ENCODE assay signal across 24 mouse cellular contexts in genomic region chr2:156067916-156068315, GRCm38 (mm10). TPM values are rescaled to one million over a fixed set of nuclear protein-coding genes. Genes with fewer than 3 reads are reported as not detected.
DNase-seq lines count a peak whose midpoint lies in the region; ATAC-seq and TF ChIP-seq lines count a peak whose summit lies in the region.
"Had no signal": no experiment of that assay in that cellular context is flagged by ENCODE, and none has a peak within 500 bp of the region (broad histone marks: within the 10 kb centered on the region; RNA-seq: fewer than 3 reads in every experiment).

No protein-coding gene starts in this region.

- H3K27ac ChIP-seq in gastrocnemius, adult 2 months = no peak overlapping the region
- H3K27ac ChIP-seq: embryonic facial prominence, embryonic 12.5 days; heart, embryonic 10.5 days; hindbrain, embryonic 14.5 days; left cerebral cortex, adult 2 months; stomach, postnatal 0 days had no signal

- TF ChIP-seq CTCF in gastrocnemius, adult 2 months (IDR thresholded peaks at IDR 0.05) = no peak

- no peak overlapping the region for H3K4me3 ChIP-seq in gastrocnemius, adult 2 months
- H3K4me3 ChIP-seq: embryonic facial prominence, embryonic 12.5 days; heart, embryonic 10.5 days; left cerebral cortex, adult 2 months had no signal

- ATAC-seq in cerebellum, adult (ENCODE audit: insufficient number of reproducible peaks, low FRiP score, low TSS enrichment) = peak; percentile 52; the same call in 1 of the 2 replicates
- ATAC-seq in CD4-positive, CD25-positive, alpha-beta regulatory T cell, adult 4 months = no peak
- ATAC-seq: forebrain, postnatal 0 days; intestine, embryonic 16.5 days had no signal

- intact Hi-C loops in left cerebral cortex, postnatal 4 days (cut with DNase I) = no loop called here
- intact Hi-C loops in gastrocnemius, adult 2 months (cut with DNase I) = no loop called here

- DNase-seq in heart, adult 11 months = peak; percentile 70
- DNase-seq in heart, adult 9 months (ENCODE audit: low spot score in 2 of 2) = no peak
- peak; percentile 82 for DNase-seq in left cerebral cortex, postnatal 4 days
- no peak for DNase-seq in left cerebral cortex, adult 9 months (ENCODE audit: low spot score in 2 of 2)
- peak; percentile 93 to 94 for DNase-seq in cerebellum, postnatal 10 days
- no peak for DNase-seq in gastrocnemius, adult 2 months
- DNase-seq: adrenal gland, adult 8-10 months; forebrain, postnatal 0 days; gastrocnemius, postnatal 14 days; heart, postnatal 10 days; right cerebral cortex, postnatal 14 days; thymus, postnatal 4 days had no signal

RNA-seq across cellular contexts. Expression of gene Spag4, which starts 2.9 kb away (rescaled TPM):
- 1 to 10 TPM; 6.6 to 9.3 TPM for total RNA-seq in left cerebral cortex, postnatal 4 days (2021)
- polyA plus RNA-seq in CD4-positive, CD25-positive, alpha-beta regulatory T cell, adult 4 months (2017; shearing (Covaris generic)) = under 1 TPM in 1 of 2 experiments, not detected in 1; 0.15 TPM
- under 1 TPM; 0.33 to 0.36 TPM for total RNA-seq in gastrocnemius, adult 2 months (2021)

RNA-seq across cellular contexts. Expression of gene Fer1l4, which starts 15.2 kb away (rescaled TPM):
- total RNA-seq in left cerebral cortex, postnatal 4 days (2021) = not detected
- not detected for polyA plus RNA-seq in CD4-positive, CD25-positive, alpha-beta regulatory T cell, adult 4 months (2017; shearing (Covaris generic))
- not detected for total RNA-seq in gastrocnemius, adult 2 months (2021)
- total RNA-seq: adrenal gland, adult 8-10 months; CH12.LX; gastrocnemius, postnatal 14 days; heart, postnatal 10 days; left cerebral cortex, adult 2 months; megakaryocyte-erythroid progenitor cell, adult 5-6 weeks had no signal
- polyA plus RNA-seq: forebrain, postnatal 0 days; heart, embryonic 10.5 days; hindbrain, embryonic 14.5 days; liver, embryonic 16.5 days; neural tube, embryonic 11.5 days had no signal

RNA-seq across cellular contexts. Expression of gene Cpne1, which starts 43.8 kb away (rescaled TPM):
- 10 to 100 TPM; 14.2 to 18.4 TPM for total RNA-seq in left cerebral cortex, postnatal 4 days (2021)
- polyA plus RNA-seq in CD4-positive, CD25-positive, alpha-beta regulatory T cell, adult 4 months (2017; shearing (Covaris generic)) = 10 to 100 TPM; 48.0 to 57.8 TPM
- total RNA-seq in gastrocnemius, adult 2 months (2021) = 10 to 100 TPM in 1 of 2 experiments, 1 to 10 TPM in 1; 8.6 to 10.1 TPM

RNA-seq across cellular contexts. Expression of gene Rbm12, which starts 43.9 kb away (rescaled TPM):
- total RNA-seq in left cerebral cortex, postnatal 4 days (2021) = 10 to 100 TPM; 43.4 to 50.3 TPM
- polyA plus RNA-seq in CD4-positive, CD25-positive, alpha-beta regulatory T cell, adult 4 months (2017; shearing (Covaris generic)) = 10 to 100 TPM; 15.6 to 19.2 TPM
- total RNA-seq in gastrocnemius, adult 2 months (2021) = 1 to 10 TPM; 4.9 to 8.1 TPM

RNA-seq across cellular contexts. Expression of gene Gm28036, which starts 59.0 kb away (rescaled TPM):
- total RNA-seq in left cerebral cortex, postnatal 4 days (2021) = 10 to 100 TPM; 26.1 to 40.2 TPM
- polyA plus RNA-seq in CD4-positive, CD25-positive, alpha-beta regulatory T cell, adult 4 months (2017; shearing (Covaris generic)) = 1 to 10 TPM; 7.7 to 8.0 TPM
- total RNA-seq in gastrocnemius, adult 2 months (2021) = 1 to 10 TPM; 3.8 to 4.3 TPM

Comparison
In these comparisons a context has a peak if more than half of its experiments do, and no peak if none do; other contexts are left out.
1. DNase-seq: peak in heart, adult 11 months (single experiment), left cerebral cortex, postnatal 4 days (single experiment) and cerebellum, postnatal 10 days (2 of 2); none in heart, adult 9 months (0 of 2), left cerebral cortex, adult 9 months (0 of 2) and gastrocnemius, adult 2 months (single experiment).
2. RNA of gene Spag4, which starts 2.9 kb away (total RNA-seq): 6.6 to 9.3 TPM in left cerebral cortex, postnatal 4 days; 0.33 to 0.36 TPM in gastrocnemius, adult 2 months; every median in the first group is over 4 times any median in the second.